Mouse (Mus musculus) kidney, postnatal 0 days (tissue): ENCODE data around the gene Pspc1. TPM values are rescaled to one million over a fixed set of nuclear protein-coding genes. Genes with fewer than 3 reads are reported as not detected.
A peak's percentile ranks its signal among the peaks of the same experiment; 100 is the strongest.
"Not testable (repeated sequence)": the region's sequence is repeated elsewhere in the genome, so short reads cannot be mapped to it uniquely, and the experiment has no call there.

ENCODE experiments used
- ATAC-seq: fragments of 200-750 bp; cut with Nextera tagmentation; replicated peaks from 2 replicates; pipeline ENCODE4 v1.8.0; 2017; ENCODE audit warnings: low read depth, moderate number of reproducible peaks, moderate TSS enrichment, moderate library complexity; ENCODE audit not compliant: low FRiP score
- DNase-seq: peaks from one replicate; pipeline ENCODE4 v3.0.0-alpha.2; 2016; ENCODE audit warnings: low spot score
- H3K27ac ChIP-seq: fragments of 300-500 bp; sonication (generic); 2 replicates; pipeline ENCODE4 v1.5.1; 2014; ENCODE audit warnings: mild to moderate bottlenecking
- H3K27me3 ChIP-seq: fragments of 300-500 bp; sonication (generic); 2 replicates; pipeline ENCODE4 v1.6.1; 2014; ENCODE audit warnings: low read length, mixed read lengths; ENCODE audit not compliant: insufficient read depth
- H3K36me3 ChIP-seq: fragments of 300-500 bp; sonication (generic); 2 replicates; pipeline ENCODE4 v1.6.1; 2014; ENCODE audit warnings: low read length, mixed read lengths; ENCODE audit not compliant: insufficient read depth
- H3K4me1 ChIP-seq: fragments of 300-500 bp; sonication (generic); replicated peaks from 2 replicates; pipeline ENCODE4 v1.6.1; 2014; ENCODE audit warnings: antibody characterized with exemption, low read length, mixed read lengths; ENCODE audit not compliant: insufficient read depth
- H3K4me2 ChIP-seq: fragments of 300-500 bp; sonication (generic); 2 replicates; pipeline ENCODE4 v1.6.1; 2014; ENCODE audit warnings: mild to moderate bottlenecking, low read length, moderate library complexity, mixed read lengths
- H3K4me3 ChIP-seq: fragments of 300-500 bp; sonication (generic); replicated peaks from 2 replicates; pipeline ENCODE4 v1.5.1; 2014; ENCODE audit warnings: low read depth, low read length
- H3K9ac ChIP-seq: fragments of 300-500 bp; sonication (generic); 2 replicates; pipeline ENCODE4 v1.6.1; 2014; ENCODE audit warnings: low read depth, low read length
- H3K9me3 ChIP-seq: fragments of 300-500 bp; sonication (generic); replicated peaks from 2 replicates; pipeline ENCODE4 v1.6.1; 2016; ENCODE audit warnings: low read length, inconsistent platforms, mixed read lengths
- CTCF ChIP-seq: IDR thresholded peaks from 2 replicates; pipeline ENCODE4 v1.5.1; 2016; ENCODE audit warnings: antibody characterized with exemption, low read depth, mild to moderate bottlenecking, moderate library complexity
- WGBS: fragments of 180-500 bp; shearing (Covaris S2); extraction: QIAGEN DNeasy Blood & Tissue Kit; methylation state at CpG from one replicate; pipeline ENCODE4 v1.1.7; 2014; 5-methylcytosine and 5-hydroxymethylcytosine counted together
- polyA plus RNA-seq: library from polyadenylated mRNA; unstranded; fragments of >200 nt; fragmentation: Nextera tagmentation; extraction: Ambion mirVana; gene quantifications from 2 replicates; pipeline ENCODE4 v1.2.1, GENCODE M21; 2015

Pspc1 gene
- polyA plus RNA-seq, 1 experiment from 2014 or later = 23.1 TPM

GRCm38 (mm10) chr14:56793243-56793642 is 15.1 kb upstream of the Pspc1 start:
- Histone ChIP-seq H3K4me3 (no peak overlapping the region), H3K36me3 (peaks cover 31% of the 10 kb centered on the region), H3K4me1 (no peaks in the 10 kb centered on the region), H3K9ac (no peak overlapping the region), H3K27me3 (no peaks in the 10 kb centered on the region), H3K9me3 (no peaks in the 10 kb centered on the region), H3K27ac (no peak overlapping the region), H3K4me2 (no peak overlapping the region)
- DNase-seq (peak; percentile 66), ATAC-seq (no peak)
- 45% methylated on average over 2 of the region's 2 CpGs for WGBS
- peak; percentile 74 for TF ChIP-seq CTCF

GRCm38 (mm10) chr14:56784575-56784974 is 6.5 kb upstream of the Pspc1 start:
- H3K4me2 ChIP-seq = no peak overlapping the region
- DNase-seq = no peak
- H3K4me3 ChIP-seq = no peak overlapping the region
- no peaks in the 10 kb centered on the region for H3K4me1 ChIP-seq
- 82% methylated on average over 1 of the region's 1 CpGs for WGBS
- H3K9me3 ChIP-seq = no peaks in the 10 kb centered on the region
- no peak overlapping the region for H3K9ac ChIP-seq
- no peak for TF ChIP-seq CTCF
- ATAC-seq = no peak
- no peaks in the 10 kb centered on the region for H3K36me3 ChIP-seq
- no peaks in the 10 kb centered on the region for H3K27me3 ChIP-seq
- no peak overlapping the region for H3K27ac ChIP-seq

GRCm38 (mm10) chr14:56778933-56779300 is 801 bp upstream of the Pspc1 start:
- 41% methylated on average over 3 of the region's 3 CpGs for WGBS
- ATAC-seq = no peak

GRCm38 (mm10) chr14:56777360-56778136 is 568 bp downstream of the Pspc1 start:
- Histone ChIP-seq H3K27ac (peak overlapping the region; percentile 98), H3K4me1 (0 out of 2 replicates have a peak, but pooled peaks cover 9% of the 10 kb centered on the region), H3K4me3 (peak overlapping the region; percentile 80), H3K27me3 (no peaks in the 10 kb centered on the region), H3K9me3 (no peaks in the 10 kb centered on the region), H3K4me2 (peak overlapping the region; percentile 79), H3K9ac (peak overlapping the region; percentile 92), H3K36me3 (no peaks in the 10 kb centered on the region)
- DNase-seq (peak; percentile 77), ATAC-seq (peak; percentile 29)
- TF ChIP-seq CTCF = no peak
- WGBS = under 1% methylated on average over 71 of the region's 71 CpGs

More at GRCm38 (mm10) chr14:56778933-56779300, 801 bp upstream of the Pspc1 start:
- Histone ChIP-seq H3K27me3 (no peaks in the 10 kb centered on the region), H3K9ac (0 out of 2 replicates have a peak overlapping the region, but pooled peaks have one; percentile 18), H3K27ac (peak overlapping the region; percentile 98), H3K9me3 (no peaks in the 10 kb centered on the region), H3K4me1 (0 out of 2 replicates have a peak, but pooled peaks cover 9% of the 10 kb centered on the region), H3K4me2 (peak overlapping the region; percentile 79), H3K4me3 (peak overlapping the region; percentile 80), H3K36me3 (no peaks in the 10 kb centered on the region)
- TF ChIP-seq CTCF = no peak
- DNase-seq = no peak

GRCm38 (mm10) chr14:56776571-56777238 is 1.4 kb downstream of the Pspc1 start:
- H3K4me3 ChIP-seq = peak overlapping the region; percentile 80
- DNase-seq = no peak

GRCm38 (mm10) chr14:56775416-56775815 is 2.7 kb downstream of the Pspc1 start:
- no peak overlapping the region for H3K27ac ChIP-seq
- H3K36me3 ChIP-seq = 0 out of 2 replicates have a peak, but pooled peaks cover 8% of the 10 kb centered on the region
- H3K27me3 ChIP-seq = no peaks in the 10 kb centered on the region
- no peak for ATAC-seq
- no peaks in the 10 kb centered on the region for H3K9me3 ChIP-seq
- 74% methylated on average over 4 of the region's 4 CpGs for WGBS
- no peak for DNase-seq
- no peak overlapping the region for H3K9ac ChIP-seq
- H3K4me1 ChIP-seq = 0 out of 2 replicates have a peak, but pooled peaks cover 9% of the 10 kb centered on the region
- no peak overlapping the region for H3K4me3 ChIP-seq
- H3K4me2 ChIP-seq = peak overlapping the region; percentile 79
- no peak for TF ChIP-seq CTCF

More at GRCm38 (mm10) chr14:56776571-56777238, 1.4 kb downstream of the Pspc1 start:
- Histone ChIP-seq H3K9ac (peak overlapping the region; percentile 92; the same call in 1 of the 2 replicates), H3K4me2 (peak overlapping the region; percentile 79), H3K27me3 (no peaks in the 10 kb centered on the region), H3K36me3 (0 out of 2 replicates have a peak, but pooled peaks cover 5% of the 10 kb centered on the region), H3K27ac (no peak overlapping the region), H3K4me1 (0 out of 2 replicates have a peak, but pooled peaks cover 9% of the 10 kb centered on the region), H3K9me3 (no peaks in the 10 kb centered on the region)
- 26% methylated on average over 11 of the region's 11 CpGs for WGBS
- peak; percentile 8; the same call in 1 of the 2 replicates for TF ChIP-seq CTCF
- no peak for ATAC-seq

- not testable (repeated sequence) for H3K4me3 ChIP-seq, H3K4me1 ChIP-seq, H3K9ac ChIP-seq, H3K27ac ChIP-seq, H3K4me2 ChIP-seq, DNase-seq, ATAC-seq, H3K9me3 ChIP-seq, H3K27me3 ChIP-seq
- H3K36me3 ChIP-seq = peaks cover 16% of the 10 kb centered on the region; the same call in 1 of the 2 replicates
- 90% methylated on average over 2 of the region's 2 CpGs for WGBS
Observed at GRCm38 (mm10) chr14:56766438-56766837, 11.7 kb downstream of the Pspc1 start.

GRCm38 (mm10) chr14:56765117-56765516 is 13.0 kb downstream of the Pspc1 start:
- H3K4me3 ChIP-seq, H3K9ac ChIP-seq, H3K4me2 ChIP-seq, H3K27ac ChIP-seq, DNase-seq, H3K27me3 ChIP-seq, H3K4me1 ChIP-seq, H3K9me3 ChIP-seq: not testable (repeated sequence)
- ATAC-seq = 0 out of 2 replicates have a peak, but pooled peaks have one; percentile 65
- 100% methylated on average over 2 of the region's 3 CpGs for WGBS
- H3K36me3 ChIP-seq = peaks cover 28% of the 10 kb centered on the region
